8 mouse cellular contexts compared by ENCODE assay signal in genomic region chr17:10318561-10319430, GRCm38 (mm10). TPM values are rescaled to one million over a fixed set of nuclear protein-coding genes. Genes with fewer than 3 reads are reported as not detected.
DNase-seq lines count a peak whose midpoint lies in the region; ATAC-seq and TF ChIP-seq lines count a peak whose summit lies in the region.

No protein-coding gene starts in this region.

- H3K9ac ChIP-seq in intestine, embryonic 14.5 days (ENCODE audit: low read length), result peak overlapping the region; percentile 96

- H3K27me3 ChIP-seq in intestine, embryonic 14.5 days (replicated peaks; ENCODE audit: control insufficient read depth, insufficient read depth, low read length), result no peaks in the 10 kb centered on the region
- H3K27me3 ChIP-seq in limb, embryonic 10.5 days (ENCODE audit: low read depth, poor library complexity, severe bottlenecking), result no peaks in the 10 kb centered on the region
- H3K27me3 ChIP-seq in midbrain, embryonic 10.5 days (ENCODE audit: low read depth, poor library complexity, severe bottlenecking), result no peaks in the 10 kb centered on the region

- no peak for TF ChIP-seq CTCF in cortical plate, adult 2 months (IDR thresholded peaks at IDR 0.05; ENCODE audit: extremely low read depth, insufficient read depth, low read length)

- H3K9me3 ChIP-seq in intestine, embryonic 14.5 days (ENCODE audit: control insufficient read depth, low read length), result no peaks in the 10 kb centered on the region
- H3K9me3 ChIP-seq in limb, embryonic 10.5 days (replicated peaks), result no peaks in the 10 kb centered on the region
- H3K9me3 ChIP-seq in midbrain, embryonic 10.5 days (replicated peaks), result no peaks in the 10 kb centered on the region

- H3K36me3 ChIP-seq in intestine, embryonic 14.5 days (ENCODE audit: control insufficient read depth, insufficient read depth, low read length), result no peaks in the 10 kb centered on the region
- H3K36me3 ChIP-seq in limb, embryonic 10.5 days, result no peaks in the 10 kb centered on the region
- H3K36me3 ChIP-seq in midbrain, embryonic 10.5 days, result 0 out of 2 replicates have a peak, but pooled peaks cover under 1% of the 10 kb centered on the region

- 1% methylated on average over 74 of the region's 153 CpGs for WGBS in intestine, embryonic 14.5 days
- WGBS in limb, embryonic 10.5 days, result 17% methylated on average over 143 of the region's 153 CpGs
- 10% methylated on average over 144 of the region's 153 CpGs for WGBS in midbrain, embryonic 10.5 days

- H3K4me1 ChIP-seq in cortical plate, adult 2 months (ENCODE audit: control insufficient read depth, insufficient read depth, low read length), result no peaks in the 10 kb centered on the region; the same call in 1 of the 2 replicates
- H3K4me1 ChIP-seq in intestine, embryonic 14.5 days (replicated peaks; ENCODE audit: control insufficient read depth, insufficient read depth, low read length), result peaks cover 15% of the 10 kb centered on the region
- peaks cover 24% of the 10 kb centered on the region for H3K4me1 ChIP-seq in limb, embryonic 10.5 days
- H3K4me1 ChIP-seq in midbrain, embryonic 10.5 days, result peaks cover 50% of the 10 kb centered on the region

- ATAC-seq in intestine, embryonic 14.5 days (replicated peaks; ENCODE audit: low FRiP score, low TSS enrichment, low read depth), result peak; percentile 70

- peak overlapping the region; percentile 99 for H3K27ac ChIP-seq in cortical plate, adult 2 months (ENCODE audit: insufficient read depth, low read length)
- peak overlapping the region; percentile 97 for H3K27ac ChIP-seq in intestine, embryonic 14.5 days (ENCODE audit: low read depth)
- peak overlapping the region; percentile 99 for H3K27ac ChIP-seq in limb, embryonic 10.5 days
- peak overlapping the region; percentile 100 for H3K27ac ChIP-seq in midbrain, embryonic 10.5 days (replicated peaks)

- TF ChIP-seq POLR2A in cortical plate, adult 2 months (IDR thresholded peaks at IDR 0.05; ENCODE audit: extremely low read depth, insufficient read depth, low read length), result peak; percentile 32; the same call in 1 of the 2 replicates

- peak overlapping the region; percentile 61 for H3K4me2 ChIP-seq in intestine, embryonic 14.5 days (ENCODE audit: low read length)

- intact Hi-C loops in gastrocnemius, postnatal 36 days (cut with DNase I), result loop anchor here (2.0 to 10.0 kb wide), 6 partner anchors 24 to 1154 kb away; no protein-coding TSS in a partner anchor

- peak overlapping the region; percentile 80 for H3K4me3 ChIP-seq in cortical plate, adult 2 months (ENCODE audit: insufficient read depth, low read length)
- H3K4me3 ChIP-seq in intestine, embryonic 14.5 days (ENCODE audit: low read depth, low read length), result peak overlapping the region; percentile 88
- H3K4me3 ChIP-seq in limb, embryonic 10.5 days, result peak overlapping the region; percentile 92
- H3K4me3 ChIP-seq in midbrain, embryonic 10.5 days, result peak overlapping the region; percentile 92

- peak; percentile 83 for DNase-seq in layer of hippocampus, adult 11-12 months (ENCODE audit: low spot score)
- no peak for DNase-seq in layer of hippocampus, adult 9-10 months (ENCODE audit: low spot score)
- DNase-seq in gastrocnemius, postnatal 36 days, result peak; percentile 52 to 77
- peak; percentile 84 for DNase-seq in intestine, embryonic 14.5 days (ENCODE audit: low spot score)
- peak; percentile 69 for DNase-seq in limb, embryonic 10.5 days (ENCODE audit: low spot score)
- peak; percentile 71 for DNase-seq in midbrain, embryonic 10.5 days (ENCODE audit: low spot score)
- DNase-seq in spleen, adult 18-20 months, result peak; percentile 69 to 72

RNA-seq across cellular contexts. Expression of gene Qk, which starts 0.9 kb away (rescaled TPM):
- 263 and 285 TPM in 2 replicates for polyA plus RNA-seq in cortical plate, adult 2 months (2012; rRNA removed)
- 100 to 1,000 TPM; 212 to 251 TPM for total RNA-seq in gastrocnemius, postnatal 36 days (2021)
- 23.1 and 26.8 TPM in 2 replicates for polyA plus RNA-seq in intestine, embryonic 14.5 days (2014; fragmentation: Nextera tagmentation; extraction: Ambion mirVana)
- 23.9 and 24.2 TPM in 2 replicates for polyA plus RNA-seq in limb, embryonic 10.5 days (2016; fragmentation: Nextera tagmentation; extraction: Ambion mirVana)
- polyA plus RNA-seq in midbrain, embryonic 10.5 days (2016; fragmentation: Nextera tagmentation; extraction: Ambion mirVana), result 47.7 and 49.5 TPM in 2 replicates
